Mouse (Mus musculus): ENCODE measurements around the gene Rbm4b.
A peak's percentile ranks its signal among the peaks of the same experiment; 100 is the strongest.

Rbm4b gene

GRCm38 (mm10) chr19:4756193-4756911 is at the start of gene Rbm4b:
Gene Rbm4b, plus strand, starts transcription at chr19:4756497.
- DNase-seq (ENCODE audit: low spot score): peak; percentile 99

DNA sequence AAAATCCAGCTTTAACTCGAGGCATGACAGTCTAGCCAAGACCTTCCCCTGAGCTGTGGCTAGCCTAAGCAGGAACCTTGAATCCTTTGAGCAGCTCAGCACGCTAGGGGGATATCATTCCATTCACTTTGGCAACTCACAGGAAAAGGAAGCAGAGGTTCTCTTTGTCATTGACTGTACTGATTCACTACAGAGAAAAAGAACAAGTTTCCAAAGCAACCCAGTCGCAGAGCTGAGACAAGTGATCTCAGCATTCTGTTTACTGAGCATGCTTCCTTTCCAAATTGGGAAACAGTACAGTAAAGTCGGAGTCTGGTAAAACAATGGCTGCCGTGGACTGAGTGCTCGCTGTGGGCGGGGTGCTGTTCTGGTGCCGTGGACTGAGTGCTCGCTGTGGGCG is 47.5 kb upstream of the Rbm4b start:
- DNase-seq (ENCODE audit: low spot score): no peak

DNA sequence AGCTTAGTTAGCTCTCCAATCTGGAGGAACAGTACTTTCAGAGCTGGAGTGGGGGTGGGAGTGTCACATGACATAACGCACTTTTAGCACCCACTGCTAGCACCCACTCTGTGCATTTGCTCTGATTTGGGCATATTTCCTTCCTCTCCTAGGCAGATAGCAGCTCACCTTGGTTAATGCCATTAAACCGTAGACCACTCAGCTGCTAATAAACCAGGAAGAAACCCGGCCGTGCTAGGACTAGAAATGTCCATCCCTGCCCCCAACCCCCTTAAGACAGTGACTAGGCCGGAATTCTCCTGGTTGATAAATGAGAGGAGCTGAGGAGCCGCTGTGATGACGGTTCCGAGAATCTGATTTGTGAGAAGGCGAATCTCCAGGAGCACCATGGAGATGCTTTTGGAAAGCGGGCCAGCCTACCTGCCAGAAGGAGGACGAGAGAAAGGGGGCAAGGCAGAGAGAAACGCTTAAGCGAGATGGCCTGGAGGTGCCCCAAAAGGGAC is 45.1 kb upstream of the Rbm4b start, which contains the start of gene Sptbn2:
TSS of gene Sptbn2 (plus strand) at position 70 of the 503 bp plus-strand sequence.
- DNase-seq (ENCODE audit: low spot score): no peak

DNA sequence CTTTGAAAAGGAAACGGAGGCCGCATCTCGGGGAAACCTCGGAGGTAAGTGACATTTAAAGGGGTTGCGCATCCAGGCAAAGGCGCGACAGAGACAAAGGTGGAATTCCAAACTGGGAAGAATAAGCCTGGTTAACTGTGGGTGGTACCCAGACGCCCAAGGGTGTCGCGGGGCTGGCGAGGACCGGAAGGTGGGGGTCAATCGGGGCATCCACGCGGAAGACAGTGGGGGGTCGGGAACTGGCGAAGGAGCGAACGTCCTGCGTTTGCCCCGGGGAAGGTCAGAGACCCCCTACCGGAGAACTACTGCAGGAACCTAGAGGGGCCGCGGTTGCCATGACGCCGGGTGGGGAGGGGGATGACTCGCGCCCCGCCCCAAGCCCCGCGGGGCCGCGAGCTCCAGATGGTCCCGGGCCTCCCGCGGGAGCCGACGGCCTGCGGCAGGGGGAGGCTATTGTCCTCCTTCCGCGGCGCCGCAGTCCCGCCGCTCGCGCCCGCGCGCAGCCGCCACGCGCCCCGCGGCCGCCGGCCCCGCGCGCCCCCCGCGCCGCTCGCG is 44.6 kb upstream of the Rbm4b start:
- peak; percentile 83 for DNase-seq (ENCODE audit: low spot score)

- peak; percentile 63 for DNase-seq (ENCODE audit: low spot score)
Measured at GRCm38 (mm10) chr19:4712156-4712780, 44.0 kb upstream of the Rbm4b start.

DNA sequence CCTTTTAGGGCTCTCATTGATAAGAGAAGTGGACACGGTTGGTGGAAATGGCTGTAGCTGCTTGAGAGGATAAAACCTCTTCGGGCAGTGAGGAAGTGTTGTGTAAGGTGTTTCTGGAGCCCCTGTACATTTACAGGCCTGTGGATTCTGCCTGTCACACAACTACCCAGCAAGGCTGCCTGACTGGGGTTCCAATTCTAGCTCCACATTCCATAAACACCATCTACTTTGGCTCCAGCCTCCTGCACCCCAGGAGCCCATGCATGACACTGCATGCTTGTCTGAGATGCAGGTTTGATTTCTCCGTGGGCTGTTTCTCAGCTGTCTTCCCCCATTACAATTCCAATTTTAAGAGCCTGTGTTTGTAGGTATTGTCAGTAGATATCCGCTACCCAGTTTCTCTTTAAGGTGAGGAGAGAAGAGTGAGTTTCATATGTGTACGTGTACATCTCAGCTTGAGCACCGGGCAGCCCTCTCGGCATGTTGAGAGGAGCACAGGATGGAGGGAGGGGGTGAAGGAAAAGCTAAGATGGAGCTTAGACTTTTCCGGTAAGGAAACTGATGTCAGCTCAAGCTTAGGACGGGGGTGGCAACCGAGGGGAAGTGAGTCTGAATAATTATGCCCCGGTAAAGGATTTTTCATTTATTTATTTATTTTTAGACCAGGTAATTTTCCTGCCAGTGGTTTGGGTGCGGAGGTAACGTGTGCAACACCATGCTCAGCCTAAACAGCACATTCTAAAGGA is 43.3 kb upstream of the Rbm4b start:
- DNase-seq (ENCODE audit: low spot score): no peak

GRCm38 (mm10) chr19:4713886-4714285 is 42.4 kb upstream of the Rbm4b start:
- peak; percentile 21 for DNase-seq (ENCODE audit: low spot score)

DNA sequence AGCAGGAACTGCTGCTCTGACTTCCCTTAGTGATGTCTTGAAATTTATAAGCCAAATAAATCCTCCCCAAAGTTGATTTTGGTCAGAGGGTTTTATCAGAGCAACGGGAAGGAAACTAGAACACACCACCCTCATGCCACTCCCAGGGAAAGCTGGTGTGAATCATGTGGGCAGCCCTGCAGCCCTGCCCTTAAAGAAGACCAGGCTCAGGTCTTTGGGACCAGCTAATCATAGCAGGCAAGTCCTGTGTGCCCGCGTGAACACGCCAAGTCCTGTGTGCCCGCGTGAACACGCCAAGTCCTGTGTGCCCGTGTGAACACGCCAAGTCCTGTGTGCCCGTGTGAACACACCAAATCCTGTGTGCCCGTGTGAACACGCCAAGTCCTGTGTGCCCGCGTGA is 39.5 kb upstream of the Rbm4b start:
- no peak for DNase-seq (ENCODE audit: low spot score)

DNA sequence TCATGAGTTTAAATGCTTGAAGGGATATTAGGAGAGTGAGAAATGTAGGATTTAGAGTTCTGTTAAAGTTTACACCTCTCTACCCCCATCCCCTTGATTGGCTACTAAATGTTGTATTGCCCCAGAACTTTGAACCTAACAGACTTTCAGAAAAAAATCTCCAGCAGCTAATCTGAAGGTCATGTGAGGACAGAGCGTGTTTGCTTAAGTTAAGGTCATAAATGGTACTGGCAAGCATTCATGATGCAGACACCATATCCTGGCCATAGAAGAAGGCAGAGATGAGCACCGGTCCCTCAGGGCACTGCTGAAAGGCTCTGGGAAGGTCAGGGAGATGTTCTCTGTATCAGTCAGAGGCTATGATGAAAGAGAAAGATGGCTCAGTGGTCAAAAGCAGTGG is 39.0 kb upstream of the Rbm4b start:
- no peak for DNase-seq (ENCODE audit: low spot score)

DNA sequence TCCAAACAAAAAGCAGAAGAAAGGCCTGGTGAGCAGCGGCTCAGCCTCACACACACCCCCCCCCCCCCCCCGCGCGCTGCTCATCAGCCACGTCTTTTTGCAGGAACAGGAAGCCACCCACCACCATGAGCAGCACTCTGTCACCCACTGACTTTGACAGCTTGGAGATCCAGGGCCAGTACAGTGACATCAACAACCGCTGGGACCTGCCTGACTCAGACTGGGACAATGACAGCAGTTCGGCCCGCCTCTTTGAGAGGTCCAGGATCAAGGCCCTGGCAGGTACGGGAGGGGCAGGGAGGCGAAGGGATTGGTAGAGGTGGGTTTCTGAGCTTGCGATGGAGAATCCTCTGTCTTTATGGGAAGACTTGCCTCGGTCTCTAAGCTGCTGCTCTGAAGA is 37.6 kb upstream of the Rbm4b start:
- no peak for DNase-seq (ENCODE audit: low spot score)

DNA sequence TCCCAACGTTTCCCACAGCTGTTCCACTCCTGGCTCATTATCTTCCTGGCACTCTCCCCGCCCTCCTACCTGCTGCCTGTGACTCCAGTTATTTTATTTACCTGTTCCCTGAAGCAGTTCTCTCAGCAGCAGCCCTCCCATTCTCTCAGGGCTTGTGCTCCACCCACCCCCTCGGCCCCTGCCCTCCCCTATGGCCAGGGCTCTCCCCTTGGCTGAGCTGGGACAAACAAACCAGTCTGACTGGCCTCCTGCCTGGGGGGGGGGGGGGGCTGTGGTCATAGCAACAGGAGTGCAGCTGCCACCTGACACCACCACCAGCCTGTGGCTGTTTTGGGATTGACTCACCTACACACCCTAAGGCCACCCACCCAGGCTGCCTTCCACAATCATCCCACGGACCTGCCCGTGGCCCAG is 36.9 kb upstream of the Rbm4b start:
- DNase-seq (ENCODE audit: low spot score): no peak

DNA sequence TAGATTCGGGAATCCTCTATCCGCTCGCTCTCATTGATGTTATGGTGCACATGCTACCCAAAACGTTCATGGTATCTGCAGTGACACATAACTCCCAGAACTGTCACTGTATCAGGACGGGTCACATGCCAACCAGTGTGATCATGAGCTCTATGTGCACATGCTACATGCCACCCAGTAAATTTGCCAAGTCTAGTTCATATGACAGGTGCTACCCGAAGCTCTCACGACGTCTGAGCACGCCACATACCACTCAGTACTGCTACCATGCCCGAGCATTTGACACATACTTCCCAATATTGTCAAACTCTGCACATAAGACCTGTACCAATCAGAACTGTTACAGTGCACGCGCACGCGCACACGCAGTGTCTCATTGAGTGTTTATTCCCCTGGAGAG is 36.2 kb upstream of the Rbm4b start:
- no peak for DNase-seq (ENCODE audit: low spot score)

DNA sequence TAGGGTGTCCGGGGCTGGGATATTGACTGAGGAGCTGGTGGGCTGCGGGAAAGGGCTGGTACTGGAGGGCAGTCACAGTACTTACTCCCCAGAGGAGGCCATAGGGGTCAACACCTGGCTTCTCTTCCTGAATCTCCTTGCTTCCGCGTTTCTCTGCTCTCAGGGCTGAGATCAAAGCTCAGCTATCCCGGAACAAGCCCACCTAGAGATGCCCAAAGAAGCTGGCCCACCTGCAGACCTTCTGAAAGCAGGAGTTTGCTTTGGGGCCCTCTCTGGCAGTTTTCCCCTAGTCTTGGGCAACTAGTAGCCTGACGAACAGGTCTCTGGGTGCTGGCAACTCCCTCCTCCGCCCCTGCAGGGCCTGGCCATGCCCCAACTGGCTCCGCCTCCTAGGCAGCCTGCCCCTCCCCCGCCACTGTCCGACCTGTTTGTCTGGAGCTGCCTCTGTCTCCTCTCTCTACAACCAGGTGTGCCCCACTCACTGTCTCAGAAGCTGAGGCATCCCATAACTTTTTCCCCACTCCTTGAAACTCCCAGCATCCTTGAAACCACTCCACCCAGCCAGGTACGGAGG is 35.5 kb upstream of the Rbm4b start:
- DNase-seq (ENCODE audit: low spot score): no peak

DNA sequence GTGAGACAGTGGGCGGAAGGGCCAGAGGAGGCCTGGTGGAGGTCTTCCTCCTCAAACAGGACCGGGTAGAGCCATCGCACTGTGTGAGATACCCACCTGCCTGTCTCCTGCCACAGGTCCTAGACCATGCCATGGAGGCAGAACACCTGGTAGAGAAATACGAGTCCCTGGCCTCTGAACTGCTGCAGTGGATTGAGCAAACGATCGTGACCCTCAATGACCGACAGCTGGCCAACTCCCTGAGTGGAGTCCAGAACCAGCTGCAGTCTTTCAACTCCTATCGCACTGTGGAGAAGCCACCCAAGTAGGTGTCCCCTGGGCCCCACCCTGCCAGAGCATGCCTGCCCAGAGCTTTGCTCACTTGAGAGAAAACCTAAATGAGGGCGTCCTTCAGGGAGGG is 27.1 kb upstream of the Rbm4b start:
- DNase-seq (ENCODE audit: low spot score): no peak

DNA sequence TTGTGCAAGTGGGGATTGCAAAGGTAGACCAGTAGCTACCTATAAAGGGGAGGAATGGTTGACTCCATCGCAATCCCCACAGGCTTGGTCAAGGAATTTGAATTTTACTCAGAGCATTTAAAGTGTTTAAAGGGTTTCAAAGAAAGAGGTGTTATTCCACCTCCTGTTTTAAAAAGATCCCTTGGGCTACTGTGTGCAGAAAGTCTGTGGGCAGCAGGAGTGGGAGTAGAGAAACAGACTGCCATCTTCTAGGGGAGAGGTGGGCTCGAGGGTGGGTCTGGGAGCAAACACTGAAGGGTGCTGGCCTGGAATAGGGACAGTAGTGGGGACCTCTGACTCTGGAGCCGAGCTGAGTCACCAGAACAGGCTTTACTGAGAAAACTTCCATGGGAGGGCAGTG is 23.2 kb upstream of the Rbm4b start:
- no peak for DNase-seq (ENCODE audit: low spot score)

DNA sequence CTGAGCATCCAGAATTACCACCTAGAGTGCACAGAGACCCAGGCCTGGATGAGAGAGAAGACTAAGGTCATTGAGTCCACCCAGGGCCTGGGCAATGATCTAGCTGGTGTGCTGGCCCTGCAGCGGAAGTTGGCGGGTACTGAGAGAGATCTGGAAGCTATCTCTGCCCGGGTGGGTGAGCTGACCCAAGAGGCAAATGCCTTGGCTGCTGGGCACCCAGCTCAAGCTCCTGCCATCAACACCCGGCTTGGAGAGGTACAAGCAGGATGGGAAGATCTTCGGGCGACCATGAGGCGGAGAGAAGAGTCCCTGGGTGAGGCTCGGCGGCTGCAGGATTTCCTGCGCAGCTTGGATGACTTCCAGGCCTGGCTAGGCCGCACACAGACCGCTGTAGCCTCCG is 18.4 kb upstream of the Rbm4b start:
- DNase-seq (ENCODE audit: low spot score): no peak

- DNase-seq (ENCODE audit: low spot score): no peak
Measured at GRCm38 (mm10) chr19:4739053-4739452, 17.2 kb upstream of the Rbm4b start.

DNA sequence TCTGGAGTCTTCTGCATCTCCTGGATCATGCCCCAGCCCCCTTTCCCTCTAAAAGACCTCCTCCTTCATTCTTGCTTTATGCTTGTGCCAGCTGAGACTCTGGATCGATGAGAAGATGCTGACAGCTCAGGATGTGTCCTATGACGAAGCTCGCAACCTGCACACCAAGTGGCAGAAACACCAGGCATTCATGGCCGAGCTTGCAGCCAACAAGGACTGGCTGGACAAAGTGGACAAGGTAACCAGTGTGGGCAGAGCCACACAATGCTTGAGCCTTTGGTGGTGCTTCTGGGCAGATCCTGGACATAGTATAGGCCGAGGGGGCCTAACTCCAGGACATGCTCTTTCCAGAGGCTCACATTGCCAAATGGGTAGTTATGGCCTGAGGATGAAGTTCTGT is 16.5 kb upstream of the Rbm4b start:
- DNase-seq (ENCODE audit: low spot score): no peak

DNA sequence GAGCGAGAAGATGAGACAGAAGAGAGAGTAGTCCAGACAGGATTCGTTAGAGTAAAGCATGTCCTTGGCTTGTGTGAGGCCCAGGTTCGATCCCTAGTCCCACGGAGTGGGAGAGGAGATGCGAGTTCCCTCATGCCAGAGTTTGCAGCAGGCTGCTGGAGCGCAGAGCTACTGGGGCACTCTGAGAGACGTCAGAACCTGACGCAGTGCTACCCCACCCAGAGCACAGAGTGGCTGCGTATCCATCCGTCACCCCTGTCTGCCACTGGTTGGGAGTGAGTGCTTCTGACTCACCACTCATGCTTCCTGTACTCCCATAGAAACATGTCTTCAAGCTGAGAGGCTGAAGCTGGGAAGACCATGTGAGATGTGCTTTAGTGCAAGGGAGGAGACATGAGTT is 14.8 kb upstream of the Rbm4b start:
- no peak for DNase-seq (ENCODE audit: low spot score)

DNA sequence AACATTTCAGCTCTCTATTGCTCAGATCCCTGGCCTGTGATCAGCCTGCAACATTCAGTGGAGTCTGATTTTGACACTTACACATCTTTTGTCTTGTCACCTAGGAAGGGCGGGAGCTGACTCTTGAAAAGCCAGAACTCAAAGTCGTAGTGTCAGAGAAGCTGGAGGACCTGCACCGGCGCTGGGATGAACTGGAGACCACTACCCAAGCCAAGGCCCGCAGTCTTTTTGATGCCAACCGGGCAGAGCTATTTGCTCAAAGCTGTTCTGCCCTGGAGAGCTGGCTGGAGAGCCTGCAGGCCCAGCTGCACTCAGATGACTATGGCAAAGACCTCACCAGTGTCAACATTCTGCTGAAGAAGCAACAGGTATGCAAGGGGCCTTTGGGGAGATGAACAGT is 14.1 kb upstream of the Rbm4b start:
- no peak for DNase-seq (ENCODE audit: low spot score)

DNA sequence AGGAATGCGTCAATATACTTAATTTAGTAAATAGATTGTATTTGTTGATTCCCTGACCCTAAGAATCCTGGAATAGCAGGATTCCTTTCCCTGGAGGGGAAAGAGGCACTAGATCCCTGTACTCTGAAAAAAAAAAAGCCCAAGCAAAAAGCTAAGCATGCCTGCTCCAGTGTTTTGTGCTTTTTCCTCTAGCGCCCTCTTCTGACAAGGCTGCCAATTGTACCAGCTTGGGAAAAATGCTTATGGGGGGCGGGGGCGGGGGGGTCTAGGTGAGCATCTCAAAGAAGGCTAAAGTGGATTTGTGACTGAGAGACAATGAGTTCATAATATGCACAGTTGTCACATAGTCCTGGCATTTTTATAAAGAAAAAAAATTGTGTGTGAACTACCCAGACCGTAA is 12.8 kb upstream of the Rbm4b start:
- peak; percentile 71 for DNase-seq (ENCODE audit: low spot score)

GRCm38 (mm10) chr19:4744026-4744425 is 12.3 kb upstream of the Rbm4b start:
- no peak for DNase-seq (ENCODE audit: low spot score)
